Mouse (Mus musculus) MEL (cell line): Measurements from ENCODE around the gene Cemip.

ENCODE experiments used
- CTCF ChIP-seq, 3 experiments: IDR thresholded peaks in 2 of 3; conservative IDR thresholded peaks in 1 of 3; 2 replicates each; pipeline ENCODE4 v1.5.1; 2011 to 2012; ENCODE audit warnings: low read length in 3 of 3, low read depth in 2 of 3, mild to moderate bottlenecking in 2 of 3, improper control_type of control experiment in 1 of 3, inconsistent platforms in 1 of 3, mixed read lengths in 1 of 3, moderate library complexity in 1 of 3; ENCODE audit not compliant: control insufficient read depth in 1 of 3, insufficient read depth in 1 of 3, poor library complexity in 1 of 3, severe bottlenecking in 1 of 3
- POLR2A ChIP-seq, 2 experiments: IDR thresholded peaks; 2 replicates each; pipeline ENCODE4 v1.6.1; 2011 to 2012; ENCODE audit warnings: low read length in 2 of 2, mild to moderate bottlenecking in 2 of 2, control low read depth in 1 of 2, improper control_type of control experiment in 1 of 2, low read depth in 1 of 2, moderate library complexity in 1 of 2; ENCODE audit not compliant: control insufficient read depth in 1 of 2, insufficient read depth in 1 of 2, poor library complexity in 1 of 2
- USF1 ChIP-seq: IDR thresholded peaks from 2 replicates; pipeline ENCODE4 v1.6.1; 2014; ENCODE audit warnings: low read depth, mild to moderate bottlenecking, inconsistent platforms, low read length, improper control_type of control experiment, moderate library complexity

GRCm38 (mm10) chr7:83904831-83905230 is 181.5 kb downstream of the Cemip start:
- TF ChIP-seq USF1 (no peak), CTCF (IDR thresholded peaks at IDR 0.05 in 2 of 3, conservative IDR thresholded peaks at IDR 0.05 in 1 of 3; ENCODE audit: control insufficient read depth in 1 of 3, insufficient read depth in 1 of 3, low read depth in 2 of 3, low read length in 3 of 3, poor library complexity in 1 of 3, severe bottlenecking in 1 of 3) (no peak), POLR2A (IDR thresholded peaks at IDR 0.05; ENCODE audit: control insufficient read depth in 1 of 2, insufficient read depth in 1 of 2, low read depth in 1 of 2, low read length in 2 of 2, poor library complexity in 1 of 2) (no peak)
